Mouse (Mus musculus): ENCODE data around the gene Spdef. TPM values are rescaled to one million over a fixed set of nuclear protein-coding genes. Genes with fewer than 3 reads are reported as not detected.
A peak's percentile ranks its signal among the peaks of the same experiment; 100 is the strongest.

Spdef gene
- 0.90 and 1.3 TPM in 2 replicates for polyA plus RNA-seq (2015; fragmentation: Nextera tagmentation; extraction: Ambion mirVana)

DNA sequence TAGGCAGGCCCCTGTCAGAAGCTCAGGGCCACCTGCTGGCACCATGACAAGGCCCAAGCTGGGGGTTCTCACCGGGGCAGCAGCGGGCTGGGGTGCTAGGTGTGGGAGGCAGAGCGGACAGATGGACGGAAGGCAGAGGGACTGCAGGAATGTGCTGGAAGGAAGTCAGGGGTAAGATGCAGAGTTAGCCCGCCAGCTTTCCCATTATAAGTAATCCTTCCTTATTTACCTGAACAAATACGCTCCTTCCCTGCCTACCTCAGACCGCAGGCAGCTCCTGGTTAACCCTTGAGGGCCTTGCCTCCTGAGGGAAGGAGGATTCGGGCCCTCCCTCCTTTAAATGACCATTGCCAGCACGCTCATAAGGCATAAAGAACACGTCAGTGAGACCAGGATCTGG, at the start of gene Spdef:
Gene Spdef, minus strand, starts transcription at position 186 of the 400 bp plus-strand sequence.
- H3K27ac ChIP-seq, result no peak within 1 kb of the TSS
- H3K4me1 ChIP-seq (replicated peaks), result peaks cover 11% of the 10 kb centered on the region
- H3K27me3 ChIP-seq, result 0 out of 2 replicates have a peak, but pooled peaks cover 3% of the 10 kb centered on the region
- no peak within 1 kb of the TSS for H3K4me3 ChIP-seq (replicated peaks)
- no peak within 1 kb of the TSS for H3K4me2 ChIP-seq (replicated peaks)
- H3K9ac ChIP-seq (replicated peaks), result no peak within 1 kb of the TSS
- H3K36me3 ChIP-seq, result no peaks in the 10 kb centered on the region
- H3K9me3 ChIP-seq, result no peaks in the 10 kb centered on the region
- no peak for ATAC-seq
- 82% methylated on average over 10 of the region's 10 CpGs for WGBS

DNA sequence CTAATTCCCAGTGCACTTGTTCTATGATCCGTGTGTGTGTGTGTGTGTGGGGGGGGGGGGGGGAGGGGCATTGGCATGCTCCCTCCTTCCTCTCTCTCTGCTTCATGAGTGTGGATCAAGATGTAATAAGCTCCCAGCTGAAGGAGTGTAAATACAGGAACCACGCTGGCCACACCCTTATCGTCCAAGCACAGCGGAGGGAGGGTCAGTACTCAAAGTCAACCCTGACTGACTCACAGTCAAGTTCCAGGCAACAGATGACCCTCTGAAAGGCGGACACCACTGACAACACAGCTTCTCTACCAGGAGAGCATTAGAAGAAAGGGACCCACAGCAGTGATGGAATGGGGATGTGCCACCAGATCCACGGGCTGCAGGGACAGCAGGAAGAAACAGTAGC, 49.1 kb upstream of the Spdef start:
- no peak overlapping the region for H3K9ac ChIP-seq (replicated peaks)
- no peak overlapping the region for H3K27ac ChIP-seq
- H3K4me2 ChIP-seq (replicated peaks), result no peak overlapping the region
- H3K4me1 ChIP-seq (replicated peaks), result no peaks in the 10 kb centered on the region
- no peaks in the 10 kb centered on the region for H3K27me3 ChIP-seq
- no peak for ATAC-seq
- 74% methylated on average over 6 of the region's 6 CpGs for WGBS
- H3K9me3 ChIP-seq, result no peaks in the 10 kb centered on the region
- peaks cover 17% of the 10 kb centered on the region for H3K36me3 ChIP-seq
- no peak overlapping the region for H3K4me3 ChIP-seq (replicated peaks)

DNA sequence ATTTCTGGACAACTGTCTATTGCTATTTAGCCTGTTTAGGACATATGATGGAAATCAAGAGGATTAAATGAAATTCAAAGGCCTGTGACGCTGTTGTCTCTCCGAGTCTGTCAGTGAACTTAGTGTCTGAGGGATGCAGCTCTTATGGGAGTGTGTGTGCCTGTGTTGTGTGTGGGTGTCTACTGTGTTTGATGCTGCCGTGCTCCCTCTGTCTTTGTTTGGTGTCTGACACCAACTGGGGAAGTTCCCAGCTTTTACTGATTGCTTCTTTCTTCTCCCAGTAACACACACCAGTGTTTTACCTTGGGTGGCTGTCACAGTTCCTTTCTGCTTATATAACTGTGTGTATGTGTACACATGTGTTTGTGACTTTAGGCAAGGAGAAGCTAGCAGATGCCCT, 45.4 kb upstream of the Spdef start:
- WGBS, result 90% methylated on average over 3 of the region's 3 CpGs
- H3K36me3 ChIP-seq, result peaks cover 17% of the 10 kb centered on the region
- H3K27me3 ChIP-seq, result no peaks in the 10 kb centered on the region
- no peak overlapping the region for H3K9ac ChIP-seq (replicated peaks)
- no peaks in the 10 kb centered on the region for H3K9me3 ChIP-seq
- no peak overlapping the region for H3K4me2 ChIP-seq (replicated peaks)
- ATAC-seq, result no peak
- H3K4me3 ChIP-seq (replicated peaks), result no peak overlapping the region
- H3K4me1 ChIP-seq (replicated peaks), result no peaks in the 10 kb centered on the region
- no peak overlapping the region for H3K27ac ChIP-seq

DNA sequence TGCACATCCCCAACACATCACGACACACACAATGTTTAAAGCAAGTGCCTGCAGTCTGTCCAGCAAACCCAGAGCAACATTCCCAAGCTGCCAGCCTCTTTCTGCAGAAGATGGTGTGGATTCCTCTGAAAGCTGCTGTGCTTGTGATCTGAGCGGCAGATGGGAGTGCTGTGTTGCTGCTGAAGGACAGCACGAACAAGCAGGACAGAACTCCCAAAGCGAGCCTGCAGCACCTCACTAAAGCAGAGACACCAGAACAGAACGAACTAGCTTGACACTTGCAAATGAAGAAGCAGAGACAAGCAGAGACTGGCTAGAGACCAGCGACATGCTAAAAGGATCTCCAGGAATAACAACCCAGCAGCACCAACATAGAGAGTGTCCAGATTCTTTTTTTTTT, 42.9 kb upstream of the Spdef start:
- no peak overlapping the region for H3K4me2 ChIP-seq (replicated peaks)
- no peaks in the 10 kb centered on the region for H3K4me1 ChIP-seq (replicated peaks)
- no peak overlapping the region for H3K4me3 ChIP-seq (replicated peaks)
- peaks cover 18% of the 10 kb centered on the region; the same call in 1 of the 2 replicates for H3K36me3 ChIP-seq
- ATAC-seq, result no peak
- WGBS, result 92% methylated on average over 6 of the region's 6 CpGs
- H3K27ac ChIP-seq, result no peak overlapping the region
- H3K27me3 ChIP-seq, result no peaks in the 10 kb centered on the region
- no peak overlapping the region for H3K9ac ChIP-seq (replicated peaks)
- H3K9me3 ChIP-seq, result no peaks in the 10 kb centered on the region

DNA sequence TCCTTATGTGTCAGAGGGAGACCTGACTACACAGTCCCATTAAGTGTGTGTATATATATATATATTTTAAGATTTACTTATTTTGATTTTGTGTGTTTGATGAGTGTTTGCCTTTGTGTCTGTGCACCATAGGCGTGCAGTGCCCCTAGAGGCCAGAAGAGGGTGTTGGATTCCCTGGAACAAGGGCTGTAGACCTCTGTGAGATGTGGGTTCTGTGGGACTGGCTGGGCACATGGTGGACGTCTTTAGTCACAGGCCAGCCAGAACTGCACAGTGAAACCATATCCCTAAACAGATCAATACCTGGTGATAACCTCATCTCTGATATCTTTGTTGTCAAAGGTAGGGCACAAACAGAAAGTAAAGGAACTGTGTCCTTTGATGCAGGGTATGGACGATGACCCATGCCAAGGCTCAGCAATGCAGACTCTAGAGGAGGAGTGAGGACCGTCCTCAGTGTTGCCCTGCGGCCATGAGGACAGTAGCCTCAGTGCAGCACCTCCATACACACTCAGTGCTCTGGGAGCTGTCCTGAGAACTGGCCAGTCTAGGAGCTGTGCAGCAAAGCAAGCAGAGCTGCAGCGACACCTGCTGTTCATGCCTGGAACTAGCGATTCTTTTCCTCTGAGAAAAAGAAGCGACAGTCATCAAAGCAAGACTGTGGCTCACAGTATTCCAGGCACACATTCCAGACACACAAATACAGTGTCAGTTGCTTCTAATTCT, 40.2 kb upstream of the Spdef start:
- no peaks in the 10 kb centered on the region for H3K4me1 ChIP-seq (replicated peaks)
- peaks cover 6% of the 10 kb centered on the region for H3K9me3 ChIP-seq
- no peak overlapping the region for H3K27ac ChIP-seq
- ATAC-seq, result peak; percentile 84
- WGBS, result 69% methylated on average over 8 of the region's 8 CpGs
- H3K9ac ChIP-seq (replicated peaks), result no peak overlapping the region
- H3K4me3 ChIP-seq (replicated peaks), result no peak overlapping the region
- H3K36me3 ChIP-seq, result peaks cover 31% of the 10 kb centered on the region
- H3K27me3 ChIP-seq, result no peaks in the 10 kb centered on the region
- no peak overlapping the region for H3K4me2 ChIP-seq (replicated peaks)

DNA sequence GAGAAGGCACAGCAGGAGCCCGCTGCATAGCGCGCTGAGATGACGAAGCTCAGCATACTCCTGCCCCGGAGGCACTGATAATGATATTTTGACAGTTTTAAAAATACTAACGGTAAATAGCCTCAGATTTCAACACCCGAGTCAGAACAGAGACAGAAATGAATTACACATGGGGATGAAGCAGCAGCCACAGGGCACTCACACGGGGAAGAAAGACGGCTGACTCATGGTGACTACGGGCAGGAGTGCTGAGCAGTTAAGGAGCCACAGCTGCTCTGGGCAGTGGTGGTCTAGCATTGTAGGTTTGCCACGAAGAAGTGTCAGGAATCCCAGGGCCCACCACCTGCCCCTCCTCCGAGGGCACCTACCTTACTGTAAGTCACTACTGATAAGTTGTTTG, 38.8 kb upstream of the Spdef start:
- H3K36me3 ChIP-seq, result peaks cover 29% of the 10 kb centered on the region
- no peak overlapping the region for H3K4me3 ChIP-seq (replicated peaks)
- no peak overlapping the region for H3K9ac ChIP-seq (replicated peaks)
- H3K9me3 ChIP-seq, result peaks cover 6% of the 10 kb centered on the region
- H3K4me2 ChIP-seq (replicated peaks), result no peak overlapping the region
- ATAC-seq, result no peak
- WGBS, result 85% methylated on average over 12 of the region's 12 CpGs
- no peaks in the 10 kb centered on the region for H3K27me3 ChIP-seq
- no peak overlapping the region for H3K27ac ChIP-seq
- no peaks in the 10 kb centered on the region for H3K4me1 ChIP-seq (replicated peaks)

DNA sequence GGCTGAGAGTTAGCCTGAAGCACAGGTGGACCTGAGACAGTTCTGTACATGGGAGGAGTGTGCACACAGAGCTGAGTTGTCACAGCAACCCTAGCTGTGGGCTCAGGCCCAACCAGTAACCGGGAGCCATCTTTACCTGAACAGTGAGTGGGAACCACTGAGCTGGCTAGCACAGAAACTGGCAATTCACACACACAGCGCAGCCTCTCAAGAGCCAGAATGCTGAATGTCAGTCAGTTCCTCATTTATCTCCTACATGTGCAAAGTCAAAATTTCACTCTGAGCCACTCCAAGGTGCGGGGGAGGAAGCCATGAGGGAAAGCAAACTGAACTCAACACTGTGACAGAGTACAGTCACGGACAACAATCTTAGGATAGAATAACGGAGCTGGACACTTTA, 38.4 kb upstream of the Spdef start:
- peaks cover under 1% of the 10 kb centered on the region; the same call in 1 of the 2 replicates for H3K4me1 ChIP-seq (replicated peaks)
- ATAC-seq, result no peak
- WGBS, result 90% methylated on average over 5 of the region's 5 CpGs

DNA sequence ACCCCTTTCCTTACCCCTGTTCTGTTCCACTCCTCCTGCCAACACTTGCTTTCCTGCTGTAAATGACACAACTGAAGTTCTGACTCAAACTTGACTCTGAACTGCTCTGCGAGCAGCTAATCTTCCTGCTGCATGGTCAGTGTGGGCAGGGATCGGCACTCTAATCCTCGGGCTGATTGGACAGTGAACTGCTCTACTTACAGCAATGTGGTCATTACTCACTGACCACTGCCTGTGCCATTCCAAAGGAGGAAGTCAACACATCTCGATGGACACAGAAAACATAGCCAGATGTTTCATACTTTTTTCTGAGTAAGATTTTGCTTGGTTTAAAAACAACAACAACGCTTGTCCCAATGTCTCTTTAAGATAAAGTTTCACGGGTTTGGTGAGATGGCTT, 36.3 kb upstream of the Spdef start:
- peaks cover 29% of the 10 kb centered on the region for H3K36me3 ChIP-seq

More for the DNA sequence above, 38.4 kb upstream of the Spdef start:
- H3K9ac ChIP-seq (replicated peaks), result no peak overlapping the region
- H3K36me3 ChIP-seq, result peaks cover 29% of the 10 kb centered on the region
- H3K27me3 ChIP-seq, result no peaks in the 10 kb centered on the region
- no peak overlapping the region for H3K4me3 ChIP-seq (replicated peaks)
- peaks cover 6% of the 10 kb centered on the region for H3K9me3 ChIP-seq
- peak overlapping the region; percentile 35; the same call in 1 of the 2 replicates for H3K27ac ChIP-seq
- H3K4me2 ChIP-seq (replicated peaks), result no peak overlapping the region

DNA sequence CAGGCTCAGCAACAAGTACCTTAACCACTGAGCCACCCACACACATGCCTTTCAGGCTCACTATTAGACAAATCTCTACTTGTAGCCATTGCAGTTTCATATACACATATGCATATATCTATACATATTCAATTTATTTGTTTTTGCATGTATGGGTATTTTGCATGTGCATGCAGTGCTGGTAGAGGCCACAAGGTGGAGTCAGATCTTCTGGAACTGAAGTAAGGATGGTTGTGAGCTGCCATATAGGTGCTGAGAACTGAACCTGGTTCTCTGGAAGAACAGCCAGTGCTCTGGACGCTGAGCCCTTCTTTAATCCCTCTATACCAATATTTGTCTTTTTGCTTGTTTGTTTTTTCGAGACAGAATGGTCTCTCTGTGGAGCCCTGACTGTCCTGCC, 35.7 kb upstream of the Spdef start:
- H3K27me3 ChIP-seq, result no peaks in the 10 kb centered on the region
- peaks cover 29% of the 10 kb centered on the region for H3K36me3 ChIP-seq
- peaks cover 20% of the 10 kb centered on the region; the same call in 1 of the 2 replicates for H3K4me1 ChIP-seq (replicated peaks)
- H3K9ac ChIP-seq (replicated peaks), result no peak overlapping the region
- H3K4me2 ChIP-seq (replicated peaks), result no peak overlapping the region
- no peak overlapping the region for H3K4me3 ChIP-seq (replicated peaks)
- no peak for ATAC-seq
- 93% methylated on average over 2 of the region's 2 CpGs for WGBS
- H3K27ac ChIP-seq, result no peak overlapping the region
- H3K9me3 ChIP-seq, result peaks cover 6% of the 10 kb centered on the region

More for the DNA sequence above, 36.3 kb upstream of the Spdef start:
- no peak overlapping the region for H3K9ac ChIP-seq (replicated peaks)
- H3K4me2 ChIP-seq (replicated peaks), result no peak overlapping the region
- 95% methylated on average over 6 of the region's 6 CpGs for WGBS
- H3K27me3 ChIP-seq, result no peaks in the 10 kb centered on the region
- no peak for ATAC-seq
- no peak overlapping the region for H3K4me3 ChIP-seq (replicated peaks)
- H3K9me3 ChIP-seq, result peaks cover 6% of the 10 kb centered on the region
- H3K4me1 ChIP-seq (replicated peaks), result peaks cover 14% of the 10 kb centered on the region; the same call in 1 of the 2 replicates
- no peak overlapping the region for H3K27ac ChIP-seq

DNA sequence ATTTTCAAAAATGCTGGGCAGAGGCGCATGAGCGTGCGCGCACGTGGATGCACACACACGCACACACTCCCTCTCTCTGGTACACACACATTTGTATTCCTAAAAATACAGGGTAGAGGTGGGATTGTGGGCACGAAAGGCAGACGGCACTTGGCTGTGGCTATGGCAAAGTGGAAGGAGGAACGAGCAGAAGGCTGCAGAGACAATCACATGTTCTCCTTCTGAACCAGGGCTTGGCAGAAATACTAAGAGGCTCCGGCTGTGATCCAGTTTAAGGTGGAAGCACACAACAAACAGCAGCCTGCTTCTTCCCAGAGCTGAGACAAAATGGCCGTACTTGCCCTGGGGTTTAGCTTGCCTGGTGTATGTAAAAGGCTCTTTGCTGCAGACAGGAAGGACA, 34.1 kb upstream of the Spdef start:
- H3K4me3 ChIP-seq (replicated peaks), result no peak overlapping the region
- ATAC-seq, result no peak
- 93% methylated on average over 11 of the region's 11 CpGs for WGBS

DNA sequence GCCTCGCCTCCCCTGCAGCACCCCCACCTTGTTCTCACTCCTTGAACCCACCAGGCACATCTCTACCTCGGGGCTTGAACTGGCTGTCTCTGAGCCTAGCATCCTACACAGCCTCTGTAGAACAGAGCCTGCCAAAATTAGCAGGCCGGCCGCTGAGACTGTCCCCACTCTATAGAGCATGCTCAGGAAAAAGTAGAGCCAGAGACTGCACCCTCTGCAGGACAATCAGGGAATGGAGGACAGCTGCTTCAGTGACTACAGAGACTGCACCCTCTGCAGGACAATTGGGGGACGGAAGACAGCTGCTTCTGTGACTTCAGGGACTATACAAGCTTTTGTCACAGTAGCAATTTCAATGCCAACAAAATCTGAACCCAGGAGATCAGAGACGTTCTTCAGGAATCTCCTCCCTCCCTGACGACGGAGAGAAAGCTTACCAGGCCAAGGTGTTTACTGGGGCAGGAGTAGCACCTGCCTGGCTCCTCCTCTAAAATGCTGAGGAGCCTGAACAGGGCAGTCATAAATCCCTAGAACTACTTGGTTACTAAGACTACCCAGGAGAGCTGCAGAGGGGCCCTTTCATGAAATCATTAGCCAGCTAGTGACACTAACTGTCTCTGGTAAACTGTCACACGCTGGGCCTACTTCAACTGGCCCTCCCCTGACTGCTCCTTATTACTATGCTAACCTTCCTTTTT, 33.0 kb upstream of the Spdef start:
- no peak overlapping the region for H3K27ac ChIP-seq
- H3K27me3 ChIP-seq, result no peaks in the 10 kb centered on the region
- peaks cover 22% of the 10 kb centered on the region for H3K36me3 ChIP-seq
- 31% methylated on average over 9 of the region's 9 CpGs for WGBS
- H3K4me3 ChIP-seq (replicated peaks), result no peak overlapping the region
- peaks cover 26% of the 10 kb centered on the region for H3K4me1 ChIP-seq (replicated peaks)
- H3K9ac ChIP-seq (replicated peaks), result no peak overlapping the region
- peak; percentile 88 for ATAC-seq
- H3K4me2 ChIP-seq (replicated peaks), result no peak overlapping the region
- H3K9me3 ChIP-seq, result peaks cover 6% of the 10 kb centered on the region

More for the DNA sequence above, 34.1 kb upstream of the Spdef start:
- no peak overlapping the region for H3K9ac ChIP-seq (replicated peaks)
- H3K4me1 ChIP-seq (replicated peaks), result peaks cover 25% of the 10 kb centered on the region; the same call in 1 of the 2 replicates
- no peak overlapping the region for H3K27ac ChIP-seq
- H3K4me2 ChIP-seq (replicated peaks), result no peak overlapping the region
- no peaks in the 10 kb centered on the region for H3K27me3 ChIP-seq
- peaks cover 29% of the 10 kb centered on the region for H3K36me3 ChIP-seq
- H3K9me3 ChIP-seq, result peaks cover 6% of the 10 kb centered on the region

DNA sequence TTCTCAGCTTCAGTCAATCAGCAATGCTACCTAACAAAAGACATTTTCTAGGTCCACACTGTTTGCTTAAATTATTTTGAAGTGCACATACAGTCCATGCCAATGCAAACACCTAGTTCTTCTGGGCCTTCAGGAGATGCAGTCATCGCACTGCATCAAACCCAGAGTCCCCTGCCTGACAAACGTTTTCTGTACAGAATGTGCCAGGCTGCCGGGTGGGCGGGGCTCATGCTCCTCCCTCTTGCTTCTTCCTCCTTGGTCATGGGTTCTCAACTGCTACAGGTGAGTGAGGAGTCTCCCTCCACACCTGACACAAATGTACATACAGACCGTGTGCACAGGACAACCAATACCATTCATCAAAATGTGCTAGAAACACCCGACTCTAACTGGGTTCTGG, 31.4 kb upstream of the Spdef start:
- H3K27me3 ChIP-seq, result no peaks in the 10 kb centered on the region
- H3K36me3 ChIP-seq, result peaks cover 8% of the 10 kb centered on the region
- H3K4me2 ChIP-seq (replicated peaks), result no peak overlapping the region
- peaks cover 6% of the 10 kb centered on the region for H3K9me3 ChIP-seq
- ATAC-seq, result no peak
- no peak overlapping the region; the same call in 1 of the 2 replicates for H3K9ac ChIP-seq (replicated peaks)
- 82% methylated on average over 6 of the region's 6 CpGs for WGBS
- no peak overlapping the region for H3K4me3 ChIP-seq (replicated peaks)
- H3K4me1 ChIP-seq (replicated peaks), result peaks cover 36% of the 10 kb centered on the region
- 0 out of 2 replicates have a peak overlapping the region, but pooled peaks have one; percentile 69 for H3K27ac ChIP-seq
